Mouse (Mus musculus): Measurements from ENCODE around the gene Srrm3. TPM values are rescaled to one million over a fixed set of nuclear protein-coding genes. Genes with fewer than 3 reads are reported as not detected.

The Srrm3 gene
- polyA plus RNA-seq, 2 experiments, result 0.12 to 0.55 TPM

DNA sequence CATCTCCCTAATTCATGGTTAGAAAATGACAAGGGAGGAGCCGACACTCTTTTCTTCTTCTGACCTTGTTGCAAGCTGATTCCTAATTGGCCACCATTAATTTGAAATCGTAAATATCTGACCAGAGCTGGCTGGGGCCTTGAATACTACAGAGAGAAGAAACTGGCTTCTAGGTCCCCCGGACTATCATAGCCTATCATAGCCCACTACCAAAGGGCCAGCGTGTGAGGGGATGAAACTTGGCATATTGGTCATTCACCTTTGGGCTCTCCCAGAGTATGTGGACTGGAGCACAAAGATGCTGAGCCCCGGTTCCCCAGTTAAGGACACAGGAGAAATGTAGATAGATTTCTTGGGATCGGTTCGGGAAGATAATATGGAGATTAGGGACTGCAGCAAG lies 96.4 kb downstream of the Srrm3 start:
- DNase-seq (ENCODE audit: low spot score) (no peak), ATAC-seq (ENCODE audit: low FRiP score, low read depth) (no peak)
- Histone ChIP-seq H3K27ac (replicated peaks; ENCODE audit: low read depth, low read length) (no peak overlapping the region), H3K4me1 (ENCODE audit: control insufficient read depth, insufficient read depth, low read length) (0 out of 2 replicates have a peak, but pooled peaks cover 7% of the 10 kb centered on the region), H3K36me3 (ENCODE audit: control insufficient read depth, insufficient read depth, low read length) (peaks cover 18% of the 10 kb centered on the region), H3K27me3 (ENCODE audit: control insufficient read depth, insufficient read depth, low read length) (no peaks in the 10 kb centered on the region), H3K4me2 (replicated peaks; ENCODE audit: low read depth, low read length, severe bottlenecking) (peak overlapping the region; percentile 72), H3K9ac (ENCODE audit: low read depth, low read length, severe bottlenecking) (peak overlapping the region; percentile 44), H3K4me3 (replicated peaks; ENCODE audit: low read length) (peak overlapping the region; percentile 38), H3K9me3 (ENCODE audit: control insufficient read depth, low read length) (no peaks in the 10 kb centered on the region)
- no peak for TF ChIP-seq POLR2A (IDR thresholded peaks at IDR 0.05; ENCODE audit: borderline replicate concordance, extremely low read depth, insufficient read depth, insufficient read length)
- 27% methylated on average over 7 of the region's 7 CpGs for WGBS

DNA sequence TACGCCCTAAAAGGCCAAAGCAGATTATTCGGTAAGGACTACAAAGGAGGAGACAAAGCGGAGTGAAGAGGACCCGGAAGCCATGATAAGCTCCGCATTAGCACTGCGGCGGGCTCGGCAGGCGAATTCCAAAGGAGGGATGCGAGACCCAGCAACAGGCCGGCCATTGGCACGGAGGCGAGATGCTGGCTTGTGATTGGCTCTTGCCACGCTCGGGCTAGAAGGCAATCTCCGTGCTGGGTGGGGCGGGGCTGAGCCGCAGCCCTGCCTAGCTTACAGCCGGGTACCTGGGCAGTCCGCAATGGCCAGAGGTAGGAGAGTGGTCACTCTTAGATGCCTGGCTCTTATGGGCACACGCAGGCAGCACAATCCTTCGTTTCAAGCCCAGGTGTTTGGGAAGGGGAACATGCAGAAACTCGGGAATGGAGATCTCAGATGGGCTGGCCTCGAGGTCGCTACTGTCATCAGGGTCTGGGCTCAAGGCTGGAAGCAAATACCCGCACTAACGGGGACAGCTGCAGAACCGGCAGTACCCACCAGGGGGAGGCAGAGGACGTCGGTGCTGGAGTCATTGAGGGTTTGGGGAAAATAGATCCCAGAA lies 97.0 kb downstream of the Srrm3 start:
- H3K4me2 ChIP-seq (replicated peaks; ENCODE audit: low read depth, low read length, severe bottlenecking), result peak overlapping the region; percentile 72
- peak overlapping the region; percentile 44 for H3K9ac ChIP-seq (ENCODE audit: low read depth, low read length, severe bottlenecking)
- H3K27me3 ChIP-seq (ENCODE audit: control insufficient read depth, insufficient read depth, low read length), result no peaks in the 10 kb centered on the region
- peak overlapping the region; percentile 38 for H3K4me3 ChIP-seq (replicated peaks; ENCODE audit: low read length)
- DNase-seq (ENCODE audit: low spot score), result peak; percentile 88
- under 1% methylated on average over 30 of the region's 30 CpGs for WGBS
- TF ChIP-seq POLR2A (IDR thresholded peaks at IDR 0.05; ENCODE audit: borderline replicate concordance, extremely low read depth, insufficient read depth, insufficient read length), result no peak
- peaks cover 23% of the 10 kb centered on the region for H3K36me3 ChIP-seq (ENCODE audit: control insufficient read depth, insufficient read depth, low read length)
- no peak overlapping the region for H3K27ac ChIP-seq (replicated peaks; ENCODE audit: low read depth, low read length)
- 0 out of 2 replicates have a peak, but pooled peaks cover 7% of the 10 kb centered on the region for H3K4me1 ChIP-seq (ENCODE audit: control insufficient read depth, insufficient read depth, low read length)
- ATAC-seq (ENCODE audit: low FRiP score, low read depth), result peak; percentile 95
- no peaks in the 10 kb centered on the region for H3K9me3 ChIP-seq (ENCODE audit: control insufficient read depth, low read length)

DNA sequence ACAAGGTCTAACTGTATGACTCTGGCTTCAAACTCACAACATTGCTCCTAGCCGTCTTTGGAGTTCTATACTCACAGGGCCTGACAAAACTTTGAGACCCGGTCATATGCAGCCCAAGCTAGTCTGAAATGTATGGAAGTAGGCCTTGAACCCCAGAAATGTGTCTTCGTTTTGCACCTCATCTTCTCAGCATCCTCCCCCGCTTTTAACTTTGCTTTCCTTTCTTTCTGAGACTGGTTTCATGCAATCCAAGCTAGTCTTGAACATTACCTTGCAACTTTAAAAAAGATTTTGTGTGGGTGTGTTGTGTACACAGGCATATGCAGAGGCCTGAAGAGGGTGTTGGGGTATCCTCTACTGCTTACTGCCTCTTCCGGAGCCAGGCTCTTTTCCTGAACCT lies 97.6 kb downstream of the Srrm3 start:
- H3K9ac ChIP-seq (ENCODE audit: low read depth, low read length, severe bottlenecking), result no peak overlapping the region
- H3K4me3 ChIP-seq (replicated peaks; ENCODE audit: low read length), result peak overlapping the region; percentile 38; the same call in 1 of the 2 replicates
- H3K4me1 ChIP-seq (ENCODE audit: control insufficient read depth, insufficient read depth, low read length), result 0 out of 2 replicates have a peak, but pooled peaks cover 7% of the 10 kb centered on the region
- no peak for TF ChIP-seq POLR2A (IDR thresholded peaks at IDR 0.05; ENCODE audit: borderline replicate concordance, extremely low read depth, insufficient read depth, insufficient read length)
- WGBS, result 61% methylated on average over 5 of the region's 5 CpGs
- H3K9me3 ChIP-seq (ENCODE audit: control insufficient read depth, low read length), result no peaks in the 10 kb centered on the region
- peak overlapping the region; percentile 72 for H3K4me2 ChIP-seq (replicated peaks; ENCODE audit: low read depth, low read length, severe bottlenecking)
- ATAC-seq (ENCODE audit: low FRiP score, low read depth), result no peak
- H3K27ac ChIP-seq (replicated peaks; ENCODE audit: low read depth, low read length), result no peak overlapping the region
- no peaks in the 10 kb centered on the region for H3K27me3 ChIP-seq (ENCODE audit: control insufficient read depth, insufficient read depth, low read length)
- peaks cover 29% of the 10 kb centered on the region for H3K36me3 ChIP-seq (ENCODE audit: control insufficient read depth, insufficient read depth, low read length)
- no peak for DNase-seq (ENCODE audit: low spot score)

DNA sequence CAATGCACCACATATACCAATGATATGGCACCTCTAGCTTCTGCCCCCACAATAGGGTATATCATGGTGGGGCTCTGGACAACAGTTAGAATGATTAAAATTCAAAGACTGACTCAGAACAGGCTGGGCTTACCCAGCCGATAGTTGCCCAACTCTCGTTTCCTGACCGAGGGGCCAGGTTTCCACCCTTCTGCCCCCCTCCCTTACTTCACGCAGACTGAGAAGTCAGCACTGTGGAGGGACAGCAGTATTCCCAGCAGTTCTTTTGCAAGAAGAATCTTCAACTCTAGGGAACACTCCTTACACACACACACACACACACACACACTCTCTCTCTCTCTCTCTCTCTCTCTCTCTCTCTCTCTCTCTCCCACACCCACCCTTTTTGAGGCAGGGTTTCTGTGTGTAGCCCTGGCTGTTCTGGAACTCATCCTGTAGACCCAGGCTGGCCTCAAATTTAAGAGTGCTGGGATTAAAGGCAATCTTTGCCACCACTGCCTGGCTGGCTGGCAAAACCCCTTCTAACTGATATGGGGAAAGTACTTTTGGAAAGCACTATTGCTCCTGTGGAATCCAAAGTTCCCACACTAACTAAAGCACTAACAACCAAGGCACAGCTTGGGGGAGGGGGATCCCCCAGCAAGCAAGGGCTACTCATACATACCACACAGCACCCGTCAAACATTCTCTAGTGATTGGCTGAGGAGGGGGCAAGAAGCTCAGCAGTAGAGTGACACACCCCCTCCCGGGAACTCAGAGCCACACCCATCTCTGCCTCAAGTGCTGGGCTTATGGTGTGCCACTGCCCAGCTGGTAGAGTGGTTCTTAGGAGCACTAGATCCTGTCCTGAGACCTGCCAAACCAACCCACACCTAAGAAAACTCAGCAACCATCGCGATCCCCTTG lies 98.9 kb downstream of the Srrm3 start:
- DNase-seq (ENCODE audit: low spot score), result no peak
- H3K9ac ChIP-seq (ENCODE audit: low read depth, low read length, severe bottlenecking), result no peak overlapping the region
- ATAC-seq (ENCODE audit: low FRiP score, low read depth), result no peak
- no peak overlapping the region for H3K27ac ChIP-seq (replicated peaks; ENCODE audit: low read depth, low read length)
- 59% methylated on average over 8 of the region's 8 CpGs for WGBS
- H3K4me3 ChIP-seq (replicated peaks; ENCODE audit: low read length), result no peak overlapping the region
- no peak for TF ChIP-seq POLR2A (IDR thresholded peaks at IDR 0.05; ENCODE audit: borderline replicate concordance, extremely low read depth, insufficient read depth, insufficient read length)
- peaks cover 42% of the 10 kb centered on the region for H3K36me3 ChIP-seq (ENCODE audit: control insufficient read depth, insufficient read depth, low read length)
- no peaks in the 10 kb centered on the region for H3K27me3 ChIP-seq (ENCODE audit: control insufficient read depth, insufficient read depth, low read length)
- 0 out of 2 replicates have a peak, but pooled peaks cover 7% of the 10 kb centered on the region for H3K4me1 ChIP-seq (ENCODE audit: control insufficient read depth, insufficient read depth, low read length)
- no peaks in the 10 kb centered on the region for H3K9me3 ChIP-seq (ENCODE audit: control insufficient read depth, low read length)
- no peak overlapping the region for H3K4me2 ChIP-seq (replicated peaks; ENCODE audit: low read depth, low read length, severe bottlenecking)

DNA sequence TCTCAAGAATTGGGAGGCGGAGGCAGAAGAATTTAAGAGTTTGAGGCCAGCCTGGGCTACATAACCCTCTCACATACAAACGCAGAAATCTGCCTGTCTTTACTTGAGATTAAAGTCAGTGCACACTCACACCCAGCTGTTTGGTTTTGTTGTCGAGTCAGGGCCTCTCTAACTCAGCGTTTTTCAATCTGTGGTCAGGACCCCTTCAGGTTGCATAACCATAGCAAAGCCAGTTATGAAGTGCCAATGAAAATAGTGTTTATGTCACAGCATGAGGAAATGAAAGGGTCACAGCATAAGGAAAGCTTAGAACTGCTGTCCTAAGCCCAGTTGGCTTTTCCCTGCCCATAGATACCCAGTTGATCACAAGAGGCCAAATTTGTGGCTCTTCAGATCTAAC lies 100.2 kb downstream of the Srrm3 start:
- no peak overlapping the region for H3K9ac ChIP-seq (ENCODE audit: low read depth, low read length, severe bottlenecking)

More for the DNA sequence above, 100.2 kb downstream of the Srrm3 start:
- ATAC-seq (ENCODE audit: low FRiP score, low read depth) (no peak), DNase-seq (ENCODE audit: low spot score) (no peak)
- no peaks in the 10 kb centered on the region for H3K27me3 ChIP-seq (ENCODE audit: control insufficient read depth, insufficient read depth, low read length)
- WGBS, result 85% methylated on average over 4 of the region's 4 CpGs
- H3K4me2 ChIP-seq (replicated peaks; ENCODE audit: low read depth, low read length, severe bottlenecking), result no peak overlapping the region
- 0 out of 2 replicates have a peak, but pooled peaks cover 7% of the 10 kb centered on the region for H3K4me1 ChIP-seq (ENCODE audit: control insufficient read depth, insufficient read depth, low read length)
- H3K27ac ChIP-seq (replicated peaks; ENCODE audit: low read depth, low read length), result no peak overlapping the region
- TF ChIP-seq POLR2A (IDR thresholded peaks at IDR 0.05; ENCODE audit: borderline replicate concordance, extremely low read depth, insufficient read depth, insufficient read length), result no peak
- H3K9me3 ChIP-seq (ENCODE audit: control insufficient read depth, low read length), result no peaks in the 10 kb centered on the region
- H3K4me3 ChIP-seq (replicated peaks; ENCODE audit: low read length), result no peak overlapping the region
- peaks cover 55% of the 10 kb centered on the region for H3K36me3 ChIP-seq (ENCODE audit: control insufficient read depth, insufficient read depth, low read length)
